Mouse (Mus musculus): Measurements from ENCODE around the gene Rnf151. TPM values are rescaled to one million over a fixed set of nuclear protein-coding genes. Genes with fewer than 3 reads are reported as not detected.

Rnf151 gene
- polyA plus RNA-seq, 1 experiment from 2014 or later: not detected

DNA sequence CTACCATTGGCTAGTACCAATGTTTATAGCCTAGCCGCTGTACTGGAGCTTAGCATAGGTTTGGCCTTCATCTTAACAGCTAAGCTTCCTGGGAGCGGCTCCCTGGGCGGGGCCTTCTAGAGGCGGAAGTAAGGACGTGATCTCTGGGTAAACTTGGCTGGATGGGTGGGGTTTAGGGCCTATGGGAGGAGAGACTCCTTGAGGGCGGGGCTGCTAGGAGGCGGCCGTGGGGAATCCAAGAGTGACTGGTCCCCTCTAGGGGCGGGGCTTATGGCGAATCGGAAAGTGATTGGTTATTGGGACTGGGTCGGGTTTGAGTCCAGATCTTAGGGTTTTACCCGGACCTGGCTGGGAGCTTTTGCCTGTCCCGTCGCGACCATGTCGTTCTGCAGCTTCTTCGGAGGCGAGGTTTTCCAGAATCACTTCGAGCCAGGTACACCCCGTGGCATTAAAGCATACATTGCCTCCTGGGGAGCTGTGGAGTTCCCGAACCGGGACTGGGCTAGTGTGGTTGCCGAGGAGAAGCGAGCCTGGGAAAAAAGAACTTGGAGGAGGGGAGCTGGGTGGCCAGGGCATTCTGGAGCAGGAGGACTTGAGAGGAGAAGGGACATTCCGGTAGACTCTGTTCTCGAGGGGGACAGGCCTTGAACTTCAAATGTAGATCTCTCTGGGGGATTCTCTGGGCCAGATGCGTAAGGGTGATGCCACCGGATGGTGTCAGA, 18.6 kb upstream of the Rnf151 start, which contains the start of gene Msrb1:
Gene Msrb1 (plus strand): TSS at position 313 of the 722 bp plus-strand sequence.
- Histone ChIP-seq H3K36me3 (ENCODE audit: control insufficient read depth, insufficient read depth, low read length) (no peaks in the 10 kb centered on the region; the same call in 1 of the 2 replicates), H3K4me2 (ENCODE audit: low read depth, severe bottlenecking) (peak within 1 kb of the TSS; percentile 60), H3K4me1 (ENCODE audit: control insufficient read depth, insufficient read depth, low read length) (peaks cover 9% of the 10 kb centered on the region; the same call in 1 of the 2 replicates), H3K9ac (ENCODE audit: low read length) (peak within 1 kb of the TSS; percentile 28), H3K27me3 (ENCODE audit: control insufficient read depth, insufficient read depth, low read length) (no peaks in the 10 kb centered on the region), H3K27ac (replicated peaks; ENCODE audit: low read depth, low read length) (no peak within 1 kb of the TSS), H3K9me3 (ENCODE audit: control insufficient read depth, low read length) (no peaks in the 10 kb centered on the region), H3K4me3 (ENCODE audit: low read depth, low read length) (peak within 1 kb of the TSS; percentile 58)
- peak; percentile 94 for DNase-seq (ENCODE audit: low spot score)
- peak; percentile 95 for ATAC-seq (ENCODE audit: insufficient number of reproducible peaks, low FRiP score, low TSS enrichment, low read depth)
- 2% methylated on average over 29 of the region's 29 CpGs for WGBS

DNA sequence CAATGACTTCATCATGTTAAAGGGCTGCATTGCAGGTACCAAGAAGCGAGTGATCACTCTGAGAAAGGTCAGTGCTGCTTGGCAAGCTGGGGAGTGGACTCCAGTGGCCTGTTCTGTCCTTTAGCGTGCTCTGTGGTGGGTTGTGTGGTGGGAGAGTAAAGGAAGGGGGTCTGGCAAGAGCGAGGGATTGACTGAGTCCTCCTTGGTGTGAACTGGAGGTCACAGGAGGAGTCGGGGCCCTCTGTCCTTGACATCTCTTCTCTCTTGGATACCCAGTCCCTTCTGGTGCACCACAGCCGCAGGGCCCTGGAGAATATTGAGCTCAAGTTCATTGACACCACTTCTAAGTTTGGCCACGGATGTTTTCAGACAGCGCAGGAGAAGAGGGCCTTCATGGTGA, 17.6 kb upstream of the Rnf151 start:
- no peak overlapping the region for H3K27ac ChIP-seq (replicated peaks; ENCODE audit: low read depth, low read length)
- peaks cover 9% of the 10 kb centered on the region; the same call in 1 of the 2 replicates for H3K4me1 ChIP-seq (ENCODE audit: control insufficient read depth, insufficient read depth, low read length)
- H3K4me3 ChIP-seq (ENCODE audit: low read depth, low read length): no peak overlapping the region; the same call in 1 of the 2 replicates
- no peak for ATAC-seq (ENCODE audit: insufficient number of reproducible peaks, low FRiP score, low TSS enrichment, low read depth)
- DNase-seq (ENCODE audit: low spot score): no peak
- no peak overlapping the region for H3K9ac ChIP-seq (ENCODE audit: low read length)
- H3K36me3 ChIP-seq (ENCODE audit: control insufficient read depth, insufficient read depth, low read length): no peaks in the 10 kb centered on the region; the same call in 1 of the 2 replicates
- H3K4me2 ChIP-seq (ENCODE audit: low read depth, severe bottlenecking): no peak overlapping the region; the same call in 1 of the 2 replicates
- no peaks in the 10 kb centered on the region for H3K9me3 ChIP-seq (ENCODE audit: control insufficient read depth, low read length)
- 86% methylated on average over 7 of the region's 7 CpGs for WGBS
- H3K27me3 ChIP-seq (ENCODE audit: control insufficient read depth, insufficient read depth, low read length): no peaks in the 10 kb centered on the region

DNA sequence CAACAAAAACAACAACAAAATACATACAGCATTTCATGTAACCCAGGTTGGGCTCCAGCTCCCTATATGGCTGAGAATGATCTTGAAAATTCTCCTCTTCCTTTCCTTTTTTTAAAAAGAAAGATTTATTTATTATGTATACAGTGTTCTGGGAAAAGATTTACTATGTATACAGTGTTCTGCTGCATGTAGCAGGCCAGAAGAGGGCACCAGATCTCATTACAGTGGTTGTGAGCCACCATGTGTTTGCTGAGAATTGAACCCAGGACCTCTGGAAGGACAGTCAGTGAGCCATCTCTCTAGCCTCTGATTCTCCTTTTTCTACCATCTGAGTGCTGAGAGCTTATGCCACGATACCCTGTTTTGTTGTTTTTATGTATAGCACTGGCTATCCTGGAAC, 16.6 kb upstream of the Rnf151 start:
- peaks cover 9% of the 10 kb centered on the region; the same call in 1 of the 2 replicates for H3K4me1 ChIP-seq (ENCODE audit: control insufficient read depth, insufficient read depth, low read length)
- no peak overlapping the region for H3K4me3 ChIP-seq (ENCODE audit: low read depth, low read length)
- no peak overlapping the region for H3K27ac ChIP-seq (replicated peaks; ENCODE audit: low read depth, low read length)
- no peaks in the 10 kb centered on the region for H3K9me3 ChIP-seq (ENCODE audit: control insufficient read depth, low read length)
- H3K9ac ChIP-seq (ENCODE audit: low read length): no peak overlapping the region
- no peaks in the 10 kb centered on the region for H3K27me3 ChIP-seq (ENCODE audit: control insufficient read depth, insufficient read depth, low read length)
- DNase-seq (ENCODE audit: low spot score) (no peak), ATAC-seq (ENCODE audit: insufficient number of reproducible peaks, low FRiP score, low TSS enrichment, low read depth) (no peak)
- H3K36me3 ChIP-seq (ENCODE audit: control insufficient read depth, insufficient read depth, low read length): no peaks in the 10 kb centered on the region
- 90% methylated on average over 1 of the region's 1 CpGs for WGBS
- H3K4me2 ChIP-seq (ENCODE audit: low read depth, severe bottlenecking): no peak overlapping the region

DNA sequence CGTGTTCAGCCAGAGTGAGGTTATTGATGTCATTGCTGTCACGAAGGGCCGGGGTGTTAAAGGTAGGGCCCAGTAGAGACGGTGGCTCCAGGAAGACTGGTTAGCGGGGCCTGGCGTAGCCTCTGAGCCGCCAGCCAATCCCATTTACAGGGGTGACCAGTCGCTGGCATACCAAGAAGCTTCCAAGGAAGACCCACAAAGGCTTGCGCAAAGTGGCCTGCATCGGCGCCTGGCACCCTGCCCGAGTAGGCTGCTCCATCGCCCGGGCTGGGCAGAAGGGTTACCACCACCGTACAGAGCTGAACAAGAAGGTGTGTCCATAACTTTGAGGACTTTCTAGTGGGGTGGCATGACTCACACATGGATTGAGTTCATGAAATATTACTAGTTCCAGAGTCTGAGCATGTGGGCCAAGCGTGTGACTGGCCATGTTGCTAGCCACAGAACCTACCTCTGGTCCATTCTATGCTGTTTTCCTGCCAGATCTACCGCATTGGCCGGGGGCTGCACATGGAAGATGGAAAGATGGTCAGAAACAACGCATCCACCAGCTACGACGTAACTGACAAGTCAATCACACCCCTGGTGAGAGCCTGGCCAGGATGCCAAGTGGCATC, 15.7 kb upstream of the Rnf151 start:
- no peak overlapping the region for H3K4me3 ChIP-seq (ENCODE audit: low read depth, low read length)
- no peak for DNase-seq (ENCODE audit: low spot score)
- H3K4me1 ChIP-seq (ENCODE audit: control insufficient read depth, insufficient read depth, low read length): peaks cover 9% of the 10 kb centered on the region; the same call in 1 of the 2 replicates
- ATAC-seq (ENCODE audit: insufficient number of reproducible peaks, low FRiP score, low TSS enrichment, low read depth): no peak
- no peak overlapping the region for H3K27ac ChIP-seq (replicated peaks; ENCODE audit: low read depth, low read length)
- no peaks in the 10 kb centered on the region for H3K27me3 ChIP-seq (ENCODE audit: control insufficient read depth, insufficient read depth, low read length)
- no peaks in the 10 kb centered on the region for H3K9me3 ChIP-seq (ENCODE audit: control insufficient read depth, low read length)
- 88% methylated on average over 21 of the region's 21 CpGs for WGBS
- H3K9ac ChIP-seq (ENCODE audit: low read length): no peak overlapping the region
- H3K4me2 ChIP-seq (ENCODE audit: low read depth, severe bottlenecking): no peak overlapping the region
- H3K36me3 ChIP-seq (ENCODE audit: control insufficient read depth, insufficient read depth, low read length): no peaks in the 10 kb centered on the region

DNA sequence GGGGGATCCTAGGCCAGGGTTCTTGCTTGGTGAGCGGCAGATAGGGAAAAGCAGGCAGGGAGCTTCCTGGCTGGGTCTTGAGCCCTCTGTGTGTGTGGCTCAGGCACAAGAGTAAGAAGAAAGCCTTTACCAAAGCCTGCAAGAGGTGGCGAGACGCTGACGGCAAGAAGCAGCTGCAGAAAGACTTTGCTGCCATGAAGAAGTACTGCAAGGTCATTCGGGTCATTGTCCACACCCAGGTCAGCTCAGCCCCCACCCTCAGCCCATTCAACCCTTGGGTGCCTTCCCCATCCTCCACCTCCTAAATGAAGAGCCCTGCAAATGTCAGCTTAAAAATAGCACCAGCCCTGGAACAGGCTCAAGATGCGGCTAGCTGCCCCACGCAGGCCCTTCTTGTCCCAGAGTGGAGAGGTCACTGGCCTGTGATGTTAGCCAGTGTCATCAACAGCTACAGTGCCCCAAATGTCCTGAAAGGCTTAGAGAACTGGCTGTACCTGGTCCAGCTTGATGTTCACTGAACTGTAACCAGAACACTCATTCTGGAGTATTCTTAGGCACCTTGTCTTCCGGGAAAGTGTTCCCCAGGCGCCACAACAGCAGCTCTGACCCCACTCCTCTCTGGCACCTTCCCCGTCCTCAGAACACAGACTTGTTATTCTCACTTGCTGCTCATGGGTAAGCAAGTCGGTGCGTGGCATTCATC, 14.5 kb upstream of the Rnf151 start:
- H3K36me3 ChIP-seq (ENCODE audit: control insufficient read depth, insufficient read depth, low read length): no peaks in the 10 kb centered on the region
- ATAC-seq (ENCODE audit: insufficient number of reproducible peaks, low FRiP score, low TSS enrichment, low read depth) (no peak), DNase-seq (ENCODE audit: low spot score) (no peak)
- 81% methylated on average over 12 of the region's 12 CpGs for WGBS
- no peaks in the 10 kb centered on the region for H3K27me3 ChIP-seq (ENCODE audit: control insufficient read depth, insufficient read depth, low read length)
- no peaks in the 10 kb centered on the region for H3K9me3 ChIP-seq (ENCODE audit: control insufficient read depth, low read length)
- peaks cover 9% of the 10 kb centered on the region; the same call in 1 of the 2 replicates for H3K4me1 ChIP-seq (ENCODE audit: control insufficient read depth, insufficient read depth, low read length)
- no peak overlapping the region for H3K27ac ChIP-seq (replicated peaks; ENCODE audit: low read depth, low read length)
- H3K4me3 ChIP-seq (ENCODE audit: low read depth, low read length): no peak overlapping the region
- H3K9ac ChIP-seq (ENCODE audit: low read length): no peak overlapping the region
- H3K4me2 ChIP-seq (ENCODE audit: low read depth, severe bottlenecking): no peak overlapping the region

DNA sequence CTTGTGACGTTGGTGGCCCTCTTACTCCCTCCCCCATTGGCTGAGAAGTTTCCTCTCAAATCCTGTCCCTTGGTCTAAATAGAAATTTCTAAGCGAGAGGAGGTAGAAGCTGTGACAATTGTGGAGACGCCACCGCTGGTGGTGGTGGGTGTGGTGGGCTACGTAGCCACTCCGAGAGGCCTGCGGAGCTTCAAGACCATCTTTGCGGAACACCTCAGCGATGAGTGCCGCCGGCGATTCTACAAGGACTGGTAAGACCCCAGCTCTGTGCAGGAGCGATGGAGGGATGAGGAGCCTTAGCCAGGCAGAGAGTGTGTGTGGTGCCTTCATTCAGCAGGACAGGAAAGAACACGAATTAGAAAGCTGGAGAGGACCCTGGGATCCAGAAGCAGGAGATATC, 12.9 kb upstream of the Rnf151 start:
- WGBS: 83% methylated on average over 14 of the region's 14 CpGs
- no peak overlapping the region for H3K4me3 ChIP-seq (ENCODE audit: low read depth, low read length)
- no peak overlapping the region for H3K27ac ChIP-seq (replicated peaks; ENCODE audit: low read depth, low read length)
- H3K4me1 ChIP-seq (ENCODE audit: control insufficient read depth, insufficient read depth, low read length): 0 out of 2 replicates have a peak, but pooled peaks cover under 1% of the 10 kb centered on the region
- DNase-seq (ENCODE audit: low spot score): no peak
- ATAC-seq (ENCODE audit: insufficient number of reproducible peaks, low FRiP score, low TSS enrichment, low read depth): no peak
- H3K27me3 ChIP-seq (ENCODE audit: control insufficient read depth, insufficient read depth, low read length): no peaks in the 10 kb centered on the region
- no peaks in the 10 kb centered on the region for H3K9me3 ChIP-seq (ENCODE audit: control insufficient read depth, low read length)
- H3K9ac ChIP-seq (ENCODE audit: low read length): no peak overlapping the region
- no peaks in the 10 kb centered on the region for H3K36me3 ChIP-seq (ENCODE audit: control insufficient read depth, insufficient read depth, low read length)
- no peak overlapping the region for H3K4me2 ChIP-seq (ENCODE audit: low read depth, severe bottlenecking)

DNA sequence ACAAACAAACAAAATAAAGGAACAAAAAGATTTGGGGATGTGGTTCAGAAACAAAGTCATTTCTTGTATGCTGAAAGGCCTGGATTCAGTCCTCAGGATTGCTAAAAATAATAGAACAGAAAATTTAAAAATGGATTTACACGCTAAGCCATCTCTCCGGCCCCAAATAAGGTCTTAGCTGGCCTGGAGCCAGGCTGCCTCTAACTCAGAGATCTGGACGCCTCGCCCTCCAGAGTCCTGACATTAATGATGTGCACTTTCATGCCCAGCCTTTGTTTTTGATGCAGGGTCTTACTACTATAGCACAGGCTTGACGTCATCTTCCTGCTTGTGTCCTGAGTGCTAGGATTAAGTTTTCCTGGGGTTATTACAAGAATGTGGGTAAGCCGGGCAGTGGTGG, 11.2 kb upstream of the Rnf151 start:
- Histone ChIP-seq H3K9ac (ENCODE audit: low read length) (no peak overlapping the region), H3K9me3 (ENCODE audit: control insufficient read depth, low read length) (no peaks in the 10 kb centered on the region), H3K4me2 (ENCODE audit: low read depth, severe bottlenecking) (no peak overlapping the region), H3K4me1 (ENCODE audit: control insufficient read depth, insufficient read depth, low read length) (no peaks in the 10 kb centered on the region), H3K27ac (replicated peaks; ENCODE audit: low read depth, low read length) (no peak overlapping the region), H3K27me3 (ENCODE audit: control insufficient read depth, insufficient read depth, low read length) (no peaks in the 10 kb centered on the region), H3K4me3 (ENCODE audit: low read depth, low read length) (no peak overlapping the region), H3K36me3 (ENCODE audit: control insufficient read depth, insufficient read depth, low read length) (no peaks in the 10 kb centered on the region)
- DNase-seq (ENCODE audit: low spot score) (no peak), ATAC-seq (ENCODE audit: insufficient number of reproducible peaks, low FRiP score, low TSS enrichment, low read depth) (no peak)
- 88% methylated on average over 6 of the region's 6 CpGs for WGBS

DNA sequence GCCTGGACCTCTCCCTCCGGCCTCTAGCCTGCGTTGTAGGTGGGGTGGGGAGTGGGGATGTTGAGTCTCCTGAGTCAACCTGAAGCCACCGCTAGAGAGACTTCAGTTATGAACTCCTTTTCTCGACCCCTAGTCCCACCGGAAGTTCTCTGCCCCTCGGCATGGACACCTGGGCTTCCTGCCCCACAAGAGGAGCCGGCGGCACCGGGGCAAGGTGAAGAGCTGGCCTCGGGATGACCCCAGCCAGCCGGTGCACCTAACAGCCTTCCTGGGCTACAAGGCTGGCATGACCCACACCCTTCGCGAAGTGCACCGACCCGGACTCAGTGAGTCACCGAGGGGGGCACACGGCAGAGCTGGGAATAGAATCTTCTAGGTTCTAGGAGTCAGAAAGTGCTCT, 10.3 kb upstream of the Rnf151 start:
- 0 out of 2 replicates have a peak, but pooled peaks cover 2% of the 10 kb centered on the region for H3K4me1 ChIP-seq (ENCODE audit: control insufficient read depth, insufficient read depth, low read length)
- no peak overlapping the region for H3K4me3 ChIP-seq (ENCODE audit: low read depth, low read length)
- DNase-seq (ENCODE audit: low spot score) (no peak), ATAC-seq (ENCODE audit: insufficient number of reproducible peaks, low FRiP score, low TSS enrichment, low read depth) (no peak)
- no peaks in the 10 kb centered on the region for H3K36me3 ChIP-seq (ENCODE audit: control insufficient read depth, insufficient read depth, low read length)
- no peak overlapping the region for H3K4me2 ChIP-seq (ENCODE audit: low read depth, severe bottlenecking)
- H3K27me3 ChIP-seq (ENCODE audit: control insufficient read depth, insufficient read depth, low read length): no peaks in the 10 kb centered on the region
- no peak overlapping the region for H3K27ac ChIP-seq (replicated peaks; ENCODE audit: low read depth, low read length)
- H3K9me3 ChIP-seq (ENCODE audit: control insufficient read depth, low read length): no peaks in the 10 kb centered on the region
- 73% methylated on average over 17 of the region's 17 CpGs for WGBS
- H3K9ac ChIP-seq (ENCODE audit: low read length): peak overlapping the region; percentile 14; the same call in 1 of the 2 replicates

Data from limb, embryonic 11.5 days (tissue).